Mouse (Mus musculus): ENCODE measurements at regions not wholly inside any gene's neighbourhood (a gene's known extent, or its start where the extent isn't known, plus 50 kb on each side); places are given as distances from the start of the nearest gene placed in this dataset.

DNA sequence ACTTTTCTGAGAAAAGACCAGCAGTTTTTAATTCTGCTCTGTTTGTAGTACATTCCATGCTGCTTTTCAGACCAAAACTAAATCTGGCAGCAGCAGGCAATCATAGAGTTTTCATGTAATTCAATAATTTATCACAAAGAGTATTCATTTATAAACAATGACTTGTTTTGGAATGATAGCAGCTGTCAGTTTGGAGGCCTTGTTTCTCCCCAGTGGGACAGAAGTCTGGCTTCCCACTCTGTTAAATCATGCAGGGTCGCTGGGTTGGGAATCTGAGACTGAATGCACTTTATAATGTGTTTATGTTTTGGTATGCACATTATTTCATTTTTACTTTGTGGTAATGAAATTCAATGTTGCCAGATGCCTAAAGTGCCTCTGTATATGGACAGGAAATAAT, 879.8 kb upstream of the 2610301B20Rik start:
- TF ChIP-seq CTCF (IDR thresholded peaks at IDR 0.05; ENCODE audit: low read depth): no peak
- no peak for TF ChIP-seq EP300 (IDR thresholded peaks at IDR 0.05; ENCODE audit: low read depth)

Measured in liver, postnatal 0 days (tissue).